27 mouse cellular contexts compared by ENCODE assay signal in the genomic region with DNA sequence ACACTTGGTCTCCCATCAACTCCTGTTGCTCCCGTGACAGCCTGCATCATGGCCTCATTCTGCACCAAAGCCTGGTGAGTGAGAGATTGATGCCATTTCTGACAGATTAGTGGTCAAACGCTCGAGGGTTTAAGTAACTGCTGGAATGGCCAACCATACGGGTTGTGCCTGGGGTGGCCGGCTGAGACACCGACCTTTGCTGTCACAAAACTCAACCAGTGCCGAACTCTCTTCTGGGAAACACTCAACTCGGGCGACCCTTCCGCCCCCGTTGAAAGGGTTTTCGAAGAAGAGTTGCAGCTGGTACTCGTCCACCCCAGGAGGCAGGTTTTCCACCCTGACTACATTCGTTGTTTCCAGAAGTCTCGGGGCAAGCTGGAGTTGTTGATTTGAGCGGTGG. TPM values are rescaled to one million over a fixed set of nuclear protein-coding genes. Genes with fewer than 3 reads are reported as not detected.
A peak's percentile ranks its signal among the peaks of the same experiment; 100 is the strongest.
DNase-seq lines count a peak whose midpoint lies in the region; ATAC-seq and TF ChIP-seq lines count a peak whose summit lies in the region.
"Had no signal": no experiment of that assay in that cellular context is flagged by ENCODE, and none has a peak within 500 bp of the region (broad histone marks: within the 10 kb centered on the region; RNA-seq: fewer than 3 reads in every experiment).

No protein-coding gene starts in this region.

- WGBS in kidney, postnatal 0 days: 47% methylated on average over 16 of the region's 16 CpGs
- 47% methylated on average over 16 of the region's 16 CpGs for WGBS in lung, embryonic 16.5 days

- no peaks in the 10 kb centered on the region for H3K9me3 ChIP-seq in kidney, postnatal 0 days (replicated peaks; ENCODE audit: low read length)
- H3K9me3 ChIP-seq in lung, embryonic 16.5 days (ENCODE audit: control insufficient read depth, low read length): no peaks in the 10 kb centered on the region
- H3K9me3 ChIP-seq: embryonic facial prominence, embryonic 12.5 days; embryonic facial prominence, embryonic 15.5 days; heart, embryonic 10.5 days had no signal

- H3K9ac ChIP-seq in kidney, postnatal 0 days (ENCODE audit: low read depth, low read length): no peak overlapping the region
- no peak overlapping the region for H3K9ac ChIP-seq in lung, embryonic 16.5 days (ENCODE audit: low read length)
- H3K9ac ChIP-seq: embryonic facial prominence, embryonic 12.5 days; embryonic facial prominence, embryonic 15.5 days; forebrain, postnatal 0 days; heart, embryonic 13.5 days; hindbrain, embryonic 14.5 days had no signal

- peak; percentile 15 for DNase-seq in kidney, postnatal 0 days (ENCODE audit: low spot score)
- DNase-seq in kidney, postnatal 10 days: no peak
- no peak for DNase-seq in lung, postnatal 25 days (ENCODE audit: low spot score)
- peak; percentile 9 for DNase-seq in lung, postnatal 14 days
- no peak for DNase-seq in cerebellum, adult 9-10 months
- DNase-seq: adrenal gland, postnatal 10 days; adrenal gland, postnatal 36 days; B cell, adult 2 months; cerebellum, adult 18-20 months; cerebellum, adult 9-11 months; cerebellum, postnatal 25 days; forebrain, postnatal 0 days; gastrocnemius, adult 2 months; gastrocnemius, postnatal 14 days; heart, adult 18-20 months; heart, postnatal 14 days; heart, postnatal 4 days had no signal

- H3K4me2 ChIP-seq in kidney, postnatal 0 days (ENCODE audit: low read length): no peak overlapping the region
- H3K4me2 ChIP-seq in lung, embryonic 16.5 days (ENCODE audit: low read depth, low read length): no peak overlapping the region
- H3K4me2 ChIP-seq: embryonic facial prominence, embryonic 12.5 days; embryonic facial prominence, embryonic 15.5 days; heart, embryonic 13.5 days; hindbrain, embryonic 14.5 days had no signal

- no peaks in the 10 kb centered on the region for H3K4me1 ChIP-seq in kidney, postnatal 0 days (replicated peaks; ENCODE audit: insufficient read depth, low read length)
- H3K4me1 ChIP-seq in lung, embryonic 16.5 days (replicated peaks; ENCODE audit: control insufficient read depth, insufficient read depth, low read length): no peaks in the 10 kb centered on the region
- H3K4me1 ChIP-seq: embryonic facial prominence, embryonic 12.5 days; embryonic facial prominence, embryonic 15.5 days had no signal

- ATAC-seq in kidney, postnatal 0 days (replicated peaks; ENCODE audit: low FRiP score, low read depth): no peak
- ATAC-seq in lung, embryonic 16.5 days (ENCODE audit: low read depth): peak; percentile 43; the same call in 1 of the 2 replicates
- ATAC-seq: forebrain, embryonic 14.5 days; forebrain, postnatal 0 days; hindbrain, postnatal 0 days; Patski had no signal

- no peak overlapping the region for H3K4me3 ChIP-seq in kidney, postnatal 0 days (replicated peaks; ENCODE audit: low read depth, low read length)
- no peak overlapping the region for H3K4me3 ChIP-seq in lung, embryonic 16.5 days (ENCODE audit: low read length)
- H3K4me3 ChIP-seq: embryonic facial prominence, embryonic 12.5 days; embryonic facial prominence, embryonic 15.5 days; gastrocnemius, adult 2 months; heart, embryonic 10.5 days; heart, embryonic 13.5 days had no signal

- H3K36me3 ChIP-seq in kidney, postnatal 0 days (ENCODE audit: insufficient read depth, low read length): peaks cover 2% of the 10 kb centered on the region; the same call in 1 of the 2 replicates
- H3K36me3 ChIP-seq in lung, embryonic 16.5 days (ENCODE audit: control insufficient read depth, insufficient read depth, low read length): no peaks in the 10 kb centered on the region
- H3K36me3 ChIP-seq: embryonic facial prominence, embryonic 12.5 days; embryonic facial prominence, embryonic 15.5 days; heart, embryonic 10.5 days; heart, embryonic 13.5 days had no signal

- no peak overlapping the region for H3K27ac ChIP-seq in kidney, postnatal 0 days
- H3K27ac ChIP-seq in lung, embryonic 16.5 days (ENCODE audit: low read length): no peak overlapping the region
- H3K27ac ChIP-seq: embryonic facial prominence, embryonic 12.5 days; embryonic facial prominence, embryonic 15.5 days; gastrocnemius, adult 2 months; heart, embryonic 10.5 days; heart, embryonic 13.5 days; hindbrain, embryonic 14.5 days; hindbrain, postnatal 0 days had no signal

- no peaks in the 10 kb centered on the region for H3K27me3 ChIP-seq in kidney, postnatal 0 days (ENCODE audit: insufficient read depth, low read length)
- no peaks in the 10 kb centered on the region for H3K27me3 ChIP-seq in lung, embryonic 16.5 days (ENCODE audit: control insufficient read depth, insufficient read depth, low read depth, low read length)
- H3K27me3 ChIP-seq: CH12.LX; embryonic facial prominence, embryonic 12.5 days; embryonic facial prominence, embryonic 15.5 days; heart, embryonic 13.5 days; Patski had no signal

- no peak for TF ChIP-seq CTCF in kidney, postnatal 0 days (IDR thresholded peaks at IDR 0.05; ENCODE audit: low read depth)

RNA-seq across cellular contexts. Expression of a gene that starts 11.1 kb away (rescaled TPM):
- polyA plus RNA-seq in kidney, postnatal 0 days (2015; fragmentation: Nextera tagmentation; extraction: Ambion mirVana): 2.3 and 2.5 TPM in 2 replicates
- polyA plus RNA-seq in lung, embryonic 16.5 days (2015; fragmentation: Nextera tagmentation; extraction: Ambion mirVana): 1.5 and 1.9 TPM in 2 replicates

Comparison
In these comparisons a context has a peak if more than half of its experiments do, and no peak if none do; other contexts are left out.
1. DNase-seq: peak in kidney, postnatal 0 days (single experiment) and lung, postnatal 14 days (single experiment); none in kidney, postnatal 10 days (single experiment), lung, postnatal 25 days (single experiment) and cerebellum, adult 9-10 months (single experiment).